Mouse (Mus musculus) kidney, embryonic 16.5 days (tissue): ENCODE results near the gene Bcdin3d. TPM values are rescaled to one million over a fixed set of nuclear protein-coding genes. Genes with fewer than 3 reads are reported as not detected.

Experiments used
- polyA plus RNA-seq: library from polyadenylated mRNA; unstranded; fragments of >200 nt; fragmentation: Nextera tagmentation; extraction: Ambion mirVana; gene quantifications from 2 replicates; pipeline ENCODE4 v1.2.1, GENCODE M21; 2015

Bcdin3d gene
- polyA plus RNA-seq, 1 experiment from 2014 or later, result 16.8 TPM

Other genes starting within 250 kb of the Bcdin3d start
- 0.56 and 0.77 TPM in 2 replicates for gene Kcnh3, start 249.9 kb downstream of the Bcdin3d start, polyA plus RNA-seq
- 177 and 181 TPM in 2 replicates for gene Mcrs1, start 222.8 kb downstream of the Bcdin3d start, polyA plus RNA-seq
- 62.2 and 67.5 TPM in 2 replicates for gene Prpf40b, start 179.6 kb downstream of the Bcdin3d start, polyA plus RNA-seq
- gene Fam186b, start 178.8 kb downstream of the Bcdin3d start, polyA plus RNA-seq, result 0.21 and 0.30 TPM in 2 replicates
- 27.1 and 29.8 TPM in 2 replicates for gene Fmnl3, start 104.2 kb downstream of the Bcdin3d start, polyA plus RNA-seq
- 634 and 653 TPM in 2 replicates for gene Tmbim6, start 81.8 kb downstream of the Bcdin3d start, polyA plus RNA-seq
- 9.3 and 10.9 TPM in 2 replicates for gene Nckap5l, start 17.0 kb downstream of the Bcdin3d start, polyA plus RNA-seq
- gene Faim2, start 53.4 kb upstream of the Bcdin3d start, polyA plus RNA-seq, result 0.32 and 0.50 TPM in 2 replicates
- gene Aqp2, start 104.3 kb upstream of the Bcdin3d start, polyA plus RNA-seq, result 109 and 159 TPM in 2 replicates
- 3.7 and 5.0 TPM in 2 replicates for gene Aqp5, start 116.1 kb upstream of the Bcdin3d start, polyA plus RNA-seq
- 0.10 TPM in 1 of 2 replicates, not detected in the other for gene Aqp6, start 126.7 kb upstream of the Bcdin3d start, polyA plus RNA-seq
- 143 and 157 TPM in 2 replicates for gene Racgap1, start 176.9 kb upstream of the Bcdin3d start, polyA plus RNA-seq
- 1.7 TPM in 2 replicates for gene Asic1, start 195.6 kb upstream of the Bcdin3d start, polyA plus RNA-seq
- 49.8 and 56.3 TPM in 2 replicates for gene Smarcd1, start 227.4 kb upstream of the Bcdin3d start, polyA plus RNA-seq
- gene Gm17349, start 230.8 kb upstream of the Bcdin3d start, polyA plus RNA-seq, result not detected in 2 replicates
- 45.4 and 46.1 TPM in 2 replicates for gene Gpd1, start 242.8 kb upstream of the Bcdin3d start, polyA plus RNA-seq